Mouse (Mus musculus): ENCODE measurements around the gene Tbc1d14. TPM values are rescaled to one million over a fixed set of nuclear protein-coding genes. Genes with fewer than 3 reads are reported as not detected.

Tbc1d14 gene
- polyA plus RNA-seq (2015; fragmentation: Nextera tagmentation; extraction: Ambion mirVana) = 30.0 and 30.3 TPM in 2 replicates

DNA sequence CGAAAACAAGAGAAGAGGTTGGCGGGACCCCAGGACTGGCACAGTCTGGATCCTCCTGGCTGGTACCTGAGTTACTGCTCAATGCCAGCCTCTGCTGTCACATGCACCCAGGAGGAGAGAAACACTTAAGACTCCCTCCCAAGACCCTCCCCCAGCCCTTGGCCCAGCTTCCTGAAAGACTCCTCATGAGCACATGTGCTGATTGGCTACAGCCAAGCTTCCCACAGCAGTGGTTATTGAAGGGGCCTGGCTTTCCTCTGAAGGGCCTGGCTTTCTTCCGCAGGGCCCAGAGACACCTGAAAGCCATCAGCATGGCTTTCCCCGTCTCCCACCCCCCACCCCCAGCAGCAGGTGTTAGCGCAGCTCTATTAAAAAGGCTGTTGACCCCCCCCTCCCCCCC is at the start of gene Tbc1d14:
Gene Tbc1d14, minus strand, starts transcription at position 101 of the 400 bp plus-strand sequence.
- H3K36me3 ChIP-seq = no peaks in the 10 kb centered on the region
- no peak within 1 kb of the TSS for H3K9ac ChIP-seq
- no peak within 1 kb of the TSS for H3K4me3 ChIP-seq (replicated peaks)
- no peaks in the 10 kb centered on the region; the same call in 1 of the 2 replicates for H3K4me1 ChIP-seq (replicated peaks)
- no peaks in the 10 kb centered on the region for H3K9me3 ChIP-seq
- no peak within 1 kb of the TSS for H3K4me2 ChIP-seq (replicated peaks)
- 81% methylated on average over 5 of the region's 5 CpGs for WGBS
- ATAC-seq = no peak
- H3K27me3 ChIP-seq (replicated peaks) = no peaks in the 10 kb centered on the region
- no peak within 1 kb of the TSS for H3K27ac ChIP-seq

DNA sequence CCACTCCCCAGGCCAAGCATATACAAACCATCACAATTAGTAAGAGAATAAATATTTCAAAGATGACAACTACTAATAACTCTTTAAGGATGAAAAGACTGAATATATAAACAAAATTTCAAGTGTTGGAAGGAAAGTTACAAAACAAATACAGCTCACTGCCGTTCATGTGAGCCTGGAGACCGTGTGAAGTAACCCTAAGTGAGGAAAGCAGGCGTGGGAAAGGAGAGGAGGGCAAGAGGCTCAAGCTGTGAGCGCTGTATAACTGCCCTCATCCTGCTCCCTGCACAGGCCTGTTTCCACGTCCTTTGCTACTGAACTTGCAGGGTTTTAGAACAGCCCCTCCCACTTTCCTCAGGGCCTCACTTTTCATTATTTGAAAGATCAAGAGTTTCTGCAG is 32.5 kb upstream of the Tbc1d14 start:
- no peaks in the 10 kb centered on the region for H3K27me3 ChIP-seq (replicated peaks)
- no peak overlapping the region for H3K4me2 ChIP-seq (replicated peaks)
- H3K4me1 ChIP-seq (replicated peaks) = peaks cover 15% of the 10 kb centered on the region
- 38% methylated on average over 5 of the region's 5 CpGs for WGBS
- H3K9me3 ChIP-seq = no peaks in the 10 kb centered on the region
- no peak for ATAC-seq
- H3K4me3 ChIP-seq (replicated peaks) = no peak overlapping the region
- no peaks in the 10 kb centered on the region for H3K36me3 ChIP-seq
- H3K9ac ChIP-seq = no peak overlapping the region
- H3K27ac ChIP-seq = no peak overlapping the region

DNA sequence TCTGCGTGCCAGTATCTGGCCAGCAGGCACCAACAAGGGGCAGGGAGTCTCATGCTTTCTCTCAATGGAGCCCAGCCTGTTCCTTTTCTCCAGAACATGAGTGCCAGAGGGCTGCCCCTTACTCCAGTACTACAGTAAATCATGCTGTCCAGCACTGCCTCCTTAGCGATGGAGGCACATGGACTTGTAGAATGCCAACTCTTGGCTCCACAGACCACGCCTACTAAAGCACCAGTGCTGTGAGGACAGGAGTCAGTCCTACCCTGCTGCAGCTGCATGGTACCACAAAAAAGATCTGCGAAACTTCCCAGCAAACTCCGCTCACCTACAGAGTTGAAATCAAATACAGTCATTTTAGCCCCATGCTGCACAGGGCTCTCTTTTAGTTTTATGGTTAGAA is 30.6 kb upstream of the Tbc1d14 start:
- H3K4me3 ChIP-seq (replicated peaks) = no peak overlapping the region
- H3K9me3 ChIP-seq = no peaks in the 10 kb centered on the region
- peaks cover 17% of the 10 kb centered on the region for H3K4me1 ChIP-seq (replicated peaks)
- H3K36me3 ChIP-seq = no peaks in the 10 kb centered on the region
- no peak overlapping the region for H3K9ac ChIP-seq
- 85% methylated on average over 5 of the region's 5 CpGs for WGBS
- no peaks in the 10 kb centered on the region for H3K27me3 ChIP-seq (replicated peaks)
- H3K27ac ChIP-seq = no peak overlapping the region
- no peak for ATAC-seq
- no peak overlapping the region for H3K4me2 ChIP-seq (replicated peaks)

DNA sequence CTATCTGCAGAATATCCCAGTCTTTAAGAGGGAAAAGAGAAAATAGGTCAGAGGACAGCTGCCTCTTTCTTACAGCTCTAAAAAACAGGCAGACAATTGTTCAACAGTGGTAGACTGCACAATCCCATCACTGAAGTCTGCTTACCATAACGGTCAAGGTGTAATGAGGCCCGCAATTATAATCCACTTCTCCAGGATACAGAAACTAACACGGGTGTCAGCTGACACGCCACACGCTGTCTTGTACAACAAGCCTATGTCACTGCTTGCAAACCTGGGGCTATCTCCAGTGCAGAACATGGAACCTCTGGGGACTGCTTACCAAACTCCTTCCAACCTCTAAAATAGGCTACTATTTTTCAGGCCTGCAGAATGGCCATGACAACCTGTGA is 28.0 kb upstream of the Tbc1d14 start:
- H3K36me3 ChIP-seq = peaks cover 11% of the 10 kb centered on the region
- 74% methylated on average over 5 of the region's 5 CpGs for WGBS
- peaks cover 13% of the 10 kb centered on the region for H3K4me1 ChIP-seq (replicated peaks)
- H3K27ac ChIP-seq = peak overlapping the region; percentile 24; the same call in 1 of the 2 replicates
- H3K9me3 ChIP-seq = no peaks in the 10 kb centered on the region
- no peak overlapping the region for H3K4me3 ChIP-seq (replicated peaks)
- H3K9ac ChIP-seq = no peak overlapping the region
- H3K4me2 ChIP-seq (replicated peaks) = no peak overlapping the region
- ATAC-seq = no peak
- no peaks in the 10 kb centered on the region for H3K27me3 ChIP-seq (replicated peaks)

DNA sequence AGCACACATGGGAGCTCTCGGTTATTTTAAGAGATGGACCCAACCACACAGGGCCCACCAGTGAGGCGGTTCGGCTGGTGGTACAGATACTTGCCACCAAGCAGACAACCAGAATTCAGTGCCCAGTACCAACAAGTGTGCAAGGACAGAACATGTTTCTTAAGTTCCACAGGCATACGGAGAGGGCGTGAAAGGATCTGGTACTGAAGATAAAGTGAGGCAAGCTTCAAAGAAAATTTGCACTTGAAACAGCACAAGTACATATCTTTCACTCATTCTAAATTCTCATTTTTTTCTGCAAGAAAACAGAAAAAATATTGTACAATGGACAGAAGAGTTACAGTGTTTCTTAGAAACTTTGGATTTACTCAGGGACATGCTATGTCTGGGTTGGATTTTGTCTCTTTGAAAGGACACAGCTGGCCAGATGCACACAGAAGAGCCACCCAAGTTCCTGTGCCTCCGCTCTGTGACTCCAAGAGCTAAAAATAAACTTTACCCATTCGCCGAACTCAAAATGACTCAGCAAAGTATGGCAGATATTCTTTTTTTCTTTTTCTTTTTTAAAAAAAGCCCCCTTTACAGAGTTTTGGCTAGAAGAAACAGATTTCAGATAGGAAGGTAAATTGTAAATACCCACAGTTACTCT is 27.5 kb upstream of the Tbc1d14 start:
- Histone ChIP-seq H3K4me1 (replicated peaks) (peaks cover 8% of the 10 kb centered on the region; the same call in 1 of the 2 replicates), H3K4me2 (replicated peaks) (no peak overlapping the region), H3K27ac (0 out of 2 replicates have a peak overlapping the region, but pooled peaks have one; percentile 24), H3K27me3 (replicated peaks) (no peaks in the 10 kb centered on the region), H3K4me3 (replicated peaks) (no peak overlapping the region), H3K9ac (no peak overlapping the region), H3K36me3 (peaks cover 16% of the 10 kb centered on the region), H3K9me3 (no peaks in the 10 kb centered on the region)
- 60% methylated on average over 8 of the region's 8 CpGs for WGBS
- no peak for ATAC-seq

DNA sequence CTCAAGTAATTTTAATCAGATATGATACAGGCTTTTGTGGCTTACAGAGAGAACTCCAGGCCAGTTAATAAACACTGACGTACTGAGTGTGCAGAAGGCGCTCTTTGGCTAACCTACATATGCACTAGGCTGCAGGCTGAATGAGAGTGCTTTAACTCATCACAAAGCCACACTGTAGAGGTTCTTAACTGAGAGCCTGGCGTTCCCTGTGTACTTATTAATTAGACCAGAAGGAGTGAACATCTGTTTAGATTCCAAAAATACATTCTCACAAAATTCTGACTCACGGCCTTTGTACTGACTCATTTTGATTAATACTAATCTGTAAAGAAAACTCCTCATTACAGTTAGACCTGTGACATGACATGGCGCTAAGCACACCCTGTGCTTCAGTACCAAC is 25.8 kb upstream of the Tbc1d14 start:
- no peak overlapping the region for H3K4me2 ChIP-seq (replicated peaks)
- peaks cover 28% of the 10 kb centered on the region for H3K36me3 ChIP-seq
- no peaks in the 10 kb centered on the region for H3K9me3 ChIP-seq
- no peak overlapping the region for H3K9ac ChIP-seq
- no peaks in the 10 kb centered on the region for H3K27me3 ChIP-seq (replicated peaks)
- no peak for ATAC-seq
- WGBS = 75% methylated on average over 5 of the region's 5 CpGs
- H3K27ac ChIP-seq = no peak overlapping the region
- H3K4me3 ChIP-seq (replicated peaks) = no peak overlapping the region
- peaks cover 8% of the 10 kb centered on the region; the same call in 1 of the 2 replicates for H3K4me1 ChIP-seq (replicated peaks)

DNA sequence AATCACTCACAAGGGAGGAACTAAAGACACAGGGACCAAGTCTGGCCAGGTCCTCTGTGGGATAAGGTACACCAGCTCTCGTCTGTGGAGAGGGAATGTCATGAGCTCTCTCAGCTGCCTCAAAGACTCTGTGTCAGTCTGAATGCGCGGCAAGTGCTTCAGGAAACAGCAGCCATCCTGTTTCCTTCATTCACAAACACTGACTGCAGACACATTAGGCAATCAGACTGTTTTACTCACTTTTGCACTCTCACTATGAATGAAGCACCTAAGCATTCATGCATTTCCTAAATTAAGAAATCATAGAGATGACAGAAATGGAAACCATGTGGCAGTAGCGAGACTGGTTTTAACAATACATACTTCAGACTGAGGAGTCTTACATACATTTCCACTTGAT is 25.3 kb upstream of the Tbc1d14 start:
- Histone ChIP-seq H3K9ac (no peak overlapping the region), H3K27me3 (replicated peaks) (no peaks in the 10 kb centered on the region), H3K4me2 (replicated peaks) (no peak overlapping the region), H3K9me3 (no peaks in the 10 kb centered on the region), H3K4me1 (replicated peaks) (peaks cover 8% of the 10 kb centered on the region; the same call in 1 of the 2 replicates), H3K27ac (no peak overlapping the region), H3K36me3 (peaks cover 32% of the 10 kb centered on the region), H3K4me3 (replicated peaks) (no peak overlapping the region)
- ATAC-seq = no peak
- WGBS = 57% methylated on average over 4 of the region's 4 CpGs

DNA sequence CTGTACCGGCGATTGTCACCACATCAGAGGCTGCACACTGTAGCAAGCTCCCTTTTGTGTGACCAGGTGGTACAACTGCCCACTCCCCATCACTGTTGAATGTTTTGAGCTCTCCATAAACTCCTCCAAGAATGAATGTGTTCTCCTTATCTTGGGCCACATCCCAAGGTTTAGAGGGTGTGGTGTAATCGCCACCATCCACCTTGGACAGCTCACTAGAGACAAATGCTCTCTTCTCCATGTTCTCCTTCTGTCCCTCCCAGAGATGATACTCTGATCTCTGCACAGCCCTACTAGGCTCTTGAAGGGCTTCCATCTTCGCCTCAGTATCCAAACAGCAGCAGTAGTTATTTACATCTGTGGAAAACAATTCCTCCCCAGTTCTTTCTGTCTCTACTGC is 21.0 kb upstream of the Tbc1d14 start:
- 85% methylated on average over 4 of the region's 4 CpGs for WGBS

DNA sequence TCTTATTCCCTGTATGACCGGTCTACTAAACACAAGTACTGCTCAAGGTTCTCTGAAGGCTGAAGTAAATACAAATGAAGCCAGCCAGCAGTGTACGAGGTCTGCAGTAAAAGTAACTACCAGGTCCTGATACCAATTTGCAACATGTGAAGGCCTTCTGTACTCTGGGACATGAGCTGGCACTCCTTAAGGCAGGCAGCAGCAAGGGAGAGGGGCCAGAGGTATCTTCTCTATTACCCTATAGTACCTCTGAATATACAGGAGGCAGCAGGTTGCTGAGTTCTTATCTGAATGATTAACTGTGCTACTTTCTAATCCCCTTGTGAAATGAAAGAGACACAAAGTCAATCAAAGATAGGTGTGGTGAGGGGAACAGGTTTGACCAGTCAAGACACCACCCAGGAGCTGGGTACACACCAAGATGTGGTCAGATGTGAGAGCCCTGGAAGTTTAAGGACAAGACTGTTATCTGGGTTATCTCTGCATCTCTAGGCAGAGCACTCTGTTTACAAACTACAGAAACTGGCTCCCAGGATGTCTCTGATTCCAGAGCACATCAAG is 15.9 kb upstream of the Tbc1d14 start:
- 74% methylated on average over 2 of the region's 2 CpGs for WGBS
- H3K27me3 ChIP-seq (replicated peaks) = no peaks in the 10 kb centered on the region
- peaks cover 16% of the 10 kb centered on the region; the same call in 1 of the 2 replicates for H3K36me3 ChIP-seq
- H3K4me1 ChIP-seq (replicated peaks) = no peaks in the 10 kb centered on the region; the same call in 1 of the 2 replicates
- no peak overlapping the region for H3K4me3 ChIP-seq (replicated peaks)
- no peaks in the 10 kb centered on the region for H3K9me3 ChIP-seq
- H3K4me2 ChIP-seq (replicated peaks) = no peak overlapping the region
- H3K9ac ChIP-seq = no peak overlapping the region
- peak; percentile 84 for ATAC-seq
- no peak overlapping the region for H3K27ac ChIP-seq

More for the DNA sequence above, 21.0 kb upstream of the Tbc1d14 start:
- Histone ChIP-seq H3K27ac (no peak overlapping the region), H3K36me3 (peaks cover 32% of the 10 kb centered on the region), H3K4me1 (replicated peaks) (no peaks in the 10 kb centered on the region; the same call in 1 of the 2 replicates), H3K27me3 (replicated peaks) (no peaks in the 10 kb centered on the region), H3K4me2 (replicated peaks) (no peak overlapping the region), H3K4me3 (replicated peaks) (no peak overlapping the region), H3K9ac (no peak overlapping the region), H3K9me3 (no peaks in the 10 kb centered on the region)
- no peak for ATAC-seq

DNA sequence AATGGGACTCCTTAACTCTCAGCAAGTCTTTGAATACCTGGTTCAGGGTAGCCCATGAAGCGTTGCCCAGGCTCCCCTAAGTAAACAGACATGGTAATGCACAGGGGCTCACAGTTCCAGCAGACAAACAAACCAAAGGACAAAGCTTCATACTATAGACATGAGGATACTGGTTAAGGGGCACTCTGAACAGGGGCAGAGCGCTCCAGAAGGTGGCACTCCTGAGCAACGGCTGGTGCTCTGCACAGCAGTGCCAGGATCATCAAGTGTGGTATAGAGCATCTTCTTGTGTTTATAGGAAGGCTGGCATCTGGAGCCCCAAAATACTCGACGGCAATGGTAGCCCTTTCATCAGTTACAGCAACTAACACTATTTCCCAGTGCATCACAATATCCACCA is 10.0 kb upstream of the Tbc1d14 start:
- WGBS = 74% methylated on average over 5 of the region's 5 CpGs
- Histone ChIP-seq H3K4me3 (replicated peaks) (no peak overlapping the region), H3K4me1 (replicated peaks) (no peaks in the 10 kb centered on the region), H3K36me3 (peaks cover 26% of the 10 kb centered on the region; the same call in 1 of the 2 replicates), H3K9me3 (no peaks in the 10 kb centered on the region), H3K9ac (no peak overlapping the region), H3K4me2 (replicated peaks) (no peak overlapping the region), H3K27me3 (replicated peaks) (no peaks in the 10 kb centered on the region), H3K27ac (no peak overlapping the region)
- no peak for ATAC-seq

DNA sequence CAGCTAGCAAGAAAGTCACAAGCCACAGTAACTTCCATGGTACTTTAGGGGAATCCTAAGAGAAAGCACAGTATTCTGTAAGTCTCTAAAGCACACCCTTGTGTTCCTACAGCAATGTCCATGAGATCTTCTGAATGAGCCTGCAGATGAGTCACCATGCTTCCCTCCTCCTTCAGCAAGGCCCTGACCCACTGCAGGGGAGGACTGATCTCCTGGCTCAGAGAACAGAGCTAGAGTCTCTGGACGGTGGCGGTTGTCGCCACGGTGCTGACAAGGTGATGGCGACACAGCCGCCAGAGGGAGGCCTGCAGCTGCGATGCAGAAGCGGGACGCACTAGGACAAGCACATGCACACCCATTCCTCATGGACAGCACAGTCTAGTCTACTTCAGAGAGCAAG is 9.0 kb upstream of the Tbc1d14 start:
- Histone ChIP-seq H3K9ac (no peak overlapping the region), H3K27me3 (replicated peaks) (no peaks in the 10 kb centered on the region), H3K4me3 (replicated peaks) (no peak overlapping the region), H3K27ac (no peak overlapping the region), H3K4me2 (replicated peaks) (no peak overlapping the region), H3K36me3 (peaks cover 26% of the 10 kb centered on the region; the same call in 1 of the 2 replicates), H3K4me1 (replicated peaks) (no peaks in the 10 kb centered on the region), H3K9me3 (no peaks in the 10 kb centered on the region)
- ATAC-seq = no peak
- WGBS = 91% methylated on average over 9 of the region's 9 CpGs

DNA sequence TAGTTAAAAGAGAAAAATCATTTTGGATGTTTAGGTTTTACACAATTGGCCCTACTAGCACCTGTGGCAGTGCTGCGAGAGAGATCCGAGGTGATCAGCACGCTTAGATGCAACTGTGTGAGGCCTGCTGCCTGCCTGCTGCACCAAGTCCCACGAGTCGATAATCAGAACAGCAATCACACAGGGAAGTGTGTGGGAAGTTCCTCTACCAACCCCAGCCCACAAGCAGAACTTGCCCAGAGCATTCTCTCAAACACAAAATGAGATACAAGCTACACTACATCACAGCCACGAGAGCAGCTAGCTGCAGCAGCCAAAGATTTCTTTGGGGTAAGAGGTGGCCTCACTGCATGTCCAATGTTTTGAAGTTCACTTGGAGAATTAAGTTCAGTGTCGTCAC is 8.4 kb upstream of the Tbc1d14 start:
- H3K9ac ChIP-seq = no peak overlapping the region
- H3K27ac ChIP-seq = no peak overlapping the region
- WGBS = 90% methylated on average over 7 of the region's 7 CpGs
- H3K4me3 ChIP-seq (replicated peaks) = no peak overlapping the region
- H3K27me3 ChIP-seq (replicated peaks) = no peaks in the 10 kb centered on the region
- peaks cover 26% of the 10 kb centered on the region; the same call in 1 of the 2 replicates for H3K36me3 ChIP-seq
- H3K4me1 ChIP-seq (replicated peaks) = no peaks in the 10 kb centered on the region
- H3K9me3 ChIP-seq = no peaks in the 10 kb centered on the region
- H3K4me2 ChIP-seq (replicated peaks) = no peak overlapping the region
- ATAC-seq = no peak

DNA sequence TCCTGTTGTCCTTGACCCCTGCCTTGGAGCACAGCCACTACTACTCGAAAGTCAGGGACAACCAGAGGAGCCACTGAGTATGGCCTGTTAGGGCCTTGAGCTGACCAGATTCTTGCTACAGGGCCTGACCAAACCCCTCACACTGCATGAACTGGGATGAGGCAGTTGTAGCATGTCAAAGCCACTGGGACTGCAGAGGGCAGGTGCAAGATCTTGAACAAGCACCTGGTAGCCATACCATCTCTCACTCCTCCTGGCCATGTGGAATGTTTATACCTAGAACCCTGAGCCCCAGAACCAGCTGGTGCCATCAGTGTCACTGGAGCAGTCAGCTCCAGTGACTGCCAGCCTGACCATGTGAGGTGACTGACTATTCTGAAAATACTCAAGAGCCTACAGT is 5.8 kb upstream of the Tbc1d14 start:
- H3K4me3 ChIP-seq (replicated peaks) = no peak overlapping the region
- H3K27ac ChIP-seq = no peak overlapping the region
- H3K36me3 ChIP-seq = peaks cover 15% of the 10 kb centered on the region; the same call in 1 of the 2 replicates
- H3K4me1 ChIP-seq (replicated peaks) = no peaks in the 10 kb centered on the region
- no peak overlapping the region for H3K4me2 ChIP-seq (replicated peaks)
- no peak for ATAC-seq
- no peaks in the 10 kb centered on the region for H3K27me3 ChIP-seq (replicated peaks)
- H3K9me3 ChIP-seq = no peaks in the 10 kb centered on the region
- no peak overlapping the region for H3K9ac ChIP-seq
- WGBS = 86% methylated on average over 1 of the region's 1 CpGs
